Mouse (Mus musculus) olfactory bulb, adult 2 months (tissue): ENCODE results near the gene Nhlrc3. TPM values are rescaled to one million over a fixed set of nuclear protein-coding genes. Genes with fewer than 3 reads are reported as not detected.

ENCODE experiments used
- H3K27ac ChIP-seq: fragments of 200-500 bp; 2 replicates; pipeline ENCODE4 v1.5.1; 2012; ENCODE audit warnings: low read depth, low read length; ENCODE audit not compliant: insufficient read depth
- H3K4me1 ChIP-seq: fragments of 200-500 bp; 2 replicates; pipeline ENCODE4 v1.6.1; 2012; ENCODE audit warnings: low read length; ENCODE audit not compliant: control insufficient read depth, insufficient read depth
- H3K4me3 ChIP-seq: fragments of 200-500 bp; 2 replicates; pipeline ENCODE4 v1.5.1; 2012; ENCODE audit warnings: mild to moderate bottlenecking, low read depth, low read length, moderate library complexity; ENCODE audit not compliant: insufficient read depth
- CTCF ChIP-seq: fragments of 200-500 bp; IDR thresholded peaks from 2 replicates; pipeline ENCODE4 v1.5.1; 2012; ENCODE audit warnings: low read depth, mild to moderate bottlenecking, low read length, moderate library complexity; ENCODE audit not compliant: insufficient read depth
- POLR2A ChIP-seq: fragments of 200-500 bp; IDR thresholded peaks from 2 replicates; pipeline ENCODE4 v1.6.1; 2012; ENCODE audit warnings: mild to moderate bottlenecking, low read depth, low read length, moderate library complexity; ENCODE audit not compliant: insufficient read depth
- WGBS: fragments of 180-500 bp; shearing (Covaris S2); methylation state at CpG from one replicate; pipeline ENCODE4 v1.1.7; 2018; 5-methylcytosine and 5-hydroxymethylcytosine counted together
- polyA plus RNA-seq: library from polyadenylated mRNA; stranded (reverse); fragments of >200 nt; gene quantifications from 2 replicates; pipeline ENCODE4 v1.2.4, GENCODE M21; 2012; ENCODE audit warnings: low replicate concordance; ENCODE audit not compliant: missing spikeins, insufficient read depth, insufficient read length

The Nhlrc3 gene
- polyA plus RNA-seq, result not detected in 2 replicates

DNA sequence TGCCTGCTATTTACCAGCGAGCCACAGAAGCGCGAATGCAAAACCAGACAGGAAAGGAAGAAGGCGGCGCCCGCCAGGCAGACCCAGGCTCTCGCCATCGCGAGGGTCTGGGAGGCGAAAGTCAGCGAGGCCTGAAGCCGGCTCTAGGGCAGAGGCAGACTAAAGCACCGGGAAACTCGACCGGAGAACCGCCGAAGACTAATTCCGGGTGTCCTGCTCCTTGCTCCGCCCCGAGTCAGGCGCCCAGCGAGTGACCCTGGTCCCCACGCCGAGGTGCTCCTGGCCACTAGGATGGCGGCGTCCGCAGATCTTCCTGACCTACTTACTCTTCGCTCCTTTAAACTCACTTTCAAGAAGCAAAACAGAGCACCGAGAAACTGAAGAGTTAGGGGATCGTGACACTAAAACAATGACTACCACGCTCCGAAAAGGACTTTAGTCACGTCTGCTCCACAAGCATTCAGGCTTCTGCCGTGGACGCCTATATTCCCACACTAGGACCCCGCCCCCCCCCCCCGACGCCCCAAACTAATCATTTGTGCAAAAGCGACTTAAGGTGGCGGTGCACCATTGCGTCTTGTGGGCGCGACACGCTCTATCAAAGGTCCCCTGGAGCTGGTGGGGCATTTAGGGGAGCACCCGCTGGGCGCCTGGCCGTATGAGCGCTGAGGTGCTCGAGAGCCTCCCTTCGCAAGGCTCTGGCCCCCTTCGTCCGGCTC lies at the start of gene Nhlrc3, which contains the start of gene Proser1:
Gene Nhlrc3 (minus strand): TSS at position 287 of the 719 bp plus-strand sequence.
Gene Proser1 (plus strand): TSS at position 621 of the 719 bp plus-strand sequence.
- H3K27ac ChIP-seq, result peak within 1 kb of the TSS; percentile 100
- under 1% methylated on average over 52 of the region's 52 CpGs for WGBS
- TF ChIP-seq POLR2A (peak; percentile 60; the same call in 1 of the 2 replicates), CTCF (peak; percentile 31; the same call in 1 of the 2 replicates)
- H3K4me1 ChIP-seq, result peaks cover 16% of the 10 kb centered on the region
- H3K4me3 ChIP-seq, result peak within 1 kb of the TSS; percentile 87

DNA sequence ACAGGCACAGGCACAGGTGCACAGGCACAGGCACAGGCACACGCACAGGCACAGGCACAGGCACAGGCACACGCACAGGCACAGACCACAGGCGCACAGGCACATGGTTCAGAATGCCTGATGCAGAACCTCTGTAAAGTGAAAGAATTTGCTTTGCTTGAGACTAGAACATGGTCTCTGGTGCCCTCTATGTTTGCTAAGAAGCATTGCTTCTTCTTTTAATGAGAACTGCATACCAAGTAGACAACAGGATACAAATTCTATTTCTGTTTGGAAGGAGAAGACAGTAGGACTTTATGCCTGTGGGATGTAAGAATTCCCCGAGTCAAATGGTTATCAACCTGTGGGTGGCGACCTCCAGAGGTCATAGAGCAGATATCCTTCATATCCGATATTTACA lies 39.3 kb upstream of the Nhlrc3 start:
- no peak overlapping the region for H3K27ac ChIP-seq
- H3K4me3 ChIP-seq, result no peak overlapping the region
- no peaks in the 10 kb centered on the region for H3K4me1 ChIP-seq
- TF ChIP-seq POLR2A, result no peak
- no peak for TF ChIP-seq CTCF
- WGBS, result 43% methylated on average over 6 of the region's 6 CpGs

DNA sequence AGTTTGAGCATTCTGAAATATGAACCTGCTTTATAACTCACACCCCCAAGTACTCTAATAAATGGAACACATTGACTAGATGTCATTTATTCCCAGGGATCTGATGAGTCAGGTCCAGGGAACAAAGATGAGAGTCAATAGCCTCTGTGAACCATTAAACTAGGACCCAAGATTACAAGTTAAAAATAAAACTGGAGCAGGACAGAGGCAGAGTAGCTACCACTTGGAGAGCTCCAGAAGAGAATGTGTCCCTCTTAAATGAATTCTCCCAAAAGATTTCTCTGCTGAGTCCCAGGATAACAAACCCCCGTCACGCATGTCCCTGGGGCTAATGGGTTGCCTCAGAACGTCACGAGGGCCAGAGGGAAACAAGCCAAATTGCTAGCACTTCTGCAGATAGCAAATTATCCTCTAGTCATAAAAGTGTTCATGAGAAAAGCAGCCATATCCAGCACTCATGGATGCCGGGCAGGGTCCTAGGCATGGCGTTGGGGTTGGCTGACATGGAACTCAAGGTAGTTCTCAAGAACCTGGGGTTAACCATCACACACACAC lies 35.3 kb upstream of the Nhlrc3 start:
- no peak overlapping the region for H3K27ac ChIP-seq
- WGBS, result 83% methylated on average over 6 of the region's 6 CpGs
- no peak overlapping the region for H3K4me3 ChIP-seq
- TF ChIP-seq POLR2A (no peak), CTCF (no peak)
- no peaks in the 10 kb centered on the region for H3K4me1 ChIP-seq

DNA sequence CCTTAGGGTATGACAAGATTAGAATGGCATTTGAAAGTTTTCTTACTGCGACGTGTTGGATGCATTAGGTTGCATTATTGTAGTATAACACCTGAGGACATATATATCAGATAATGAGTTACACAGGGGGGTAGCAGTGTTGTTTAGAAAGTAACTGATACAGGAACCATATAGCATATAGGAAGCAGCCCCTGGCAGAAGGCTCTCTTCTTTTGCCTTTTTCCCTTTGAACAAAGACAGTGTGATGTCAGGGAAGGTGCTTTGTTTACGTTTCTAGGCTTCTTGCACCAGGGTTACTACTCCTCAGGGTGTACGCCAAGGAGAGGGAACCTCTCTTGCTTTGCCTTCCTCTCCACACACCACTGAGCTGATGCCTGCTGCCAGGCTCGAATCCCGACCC lies 25.2 kb upstream of the Nhlrc3 start, which contains the start of gene Stoml3:
Gene Stoml3 (plus strand): TSS at position 301 of the 400 bp plus-strand sequence.
- WGBS, result 81% methylated on average over 6 of the region's 6 CpGs
- Histone ChIP-seq H3K4me3 (no peak within 1 kb of the TSS), H3K27ac (no peak within 1 kb of the TSS), H3K4me1 (peaks cover 6% of the 10 kb centered on the region; the same call in 1 of the 2 replicates)
- TF ChIP-seq POLR2A (no peak), CTCF (no peak)

DNA sequence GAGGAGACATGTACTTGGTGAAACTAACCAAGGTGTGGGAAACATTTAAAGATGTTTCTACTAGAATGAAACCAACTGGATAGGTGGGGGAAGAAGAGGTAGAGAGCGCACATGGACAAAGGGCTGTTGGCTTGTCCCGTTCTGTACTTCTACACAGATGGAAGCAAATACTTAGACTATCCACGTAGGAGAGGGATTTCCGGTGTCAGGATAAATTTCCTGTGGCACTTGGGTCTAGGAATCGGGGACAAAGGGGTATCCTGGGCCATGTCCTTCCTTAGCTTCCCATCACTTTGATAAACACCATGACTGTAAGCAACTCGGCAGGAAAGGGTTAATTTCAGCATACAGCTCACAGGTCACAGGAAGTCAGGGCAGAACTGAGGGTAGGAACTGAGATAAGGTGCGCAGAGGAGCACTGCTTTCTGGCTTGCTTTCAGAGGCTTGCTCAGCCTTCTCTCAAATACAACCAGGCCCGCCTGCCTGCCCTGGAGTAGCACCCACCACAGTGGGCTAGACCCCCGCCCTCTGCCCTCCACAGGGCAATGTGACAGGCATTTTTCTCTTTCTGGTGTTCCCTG lies 24.0 kb upstream of the Nhlrc3 start:
- Histone ChIP-seq H3K27ac (no peak overlapping the region), H3K4me1 (peaks cover 6% of the 10 kb centered on the region; the same call in 1 of the 2 replicates), H3K4me3 (no peak overlapping the region)
- WGBS, result 90% methylated on average over 9 of the region's 9 CpGs
- no peak for TF ChIP-seq POLR2A
- no peak for TF ChIP-seq CTCF

DNA sequence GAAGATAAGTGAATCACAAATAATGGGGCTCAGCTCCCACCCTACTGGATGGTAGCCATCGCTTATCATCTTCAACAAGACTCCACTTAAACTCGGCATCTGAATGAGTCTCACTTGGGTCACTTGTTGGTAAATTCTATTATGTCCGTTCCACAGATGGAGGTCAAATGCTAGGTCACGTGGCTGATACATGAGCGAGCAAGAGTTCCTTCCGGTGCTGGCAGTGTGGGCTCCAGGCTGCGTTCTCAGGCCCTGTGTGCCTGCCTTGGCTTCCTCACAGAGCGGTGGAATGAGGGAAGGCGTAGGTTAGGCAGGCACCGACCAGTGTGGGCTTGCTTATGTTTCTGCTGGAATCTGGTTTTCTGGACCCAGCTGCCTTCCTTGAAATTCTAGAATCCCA lies 23.4 kb upstream of the Nhlrc3 start:
- WGBS, result 88% methylated on average over 10 of the region's 10 CpGs
- H3K27ac ChIP-seq, result no peak overlapping the region
- peaks cover 6% of the 10 kb centered on the region; the same call in 1 of the 2 replicates for H3K4me1 ChIP-seq
- TF ChIP-seq CTCF (no peak), POLR2A (no peak)
- H3K4me3 ChIP-seq, result no peak overlapping the region

DNA sequence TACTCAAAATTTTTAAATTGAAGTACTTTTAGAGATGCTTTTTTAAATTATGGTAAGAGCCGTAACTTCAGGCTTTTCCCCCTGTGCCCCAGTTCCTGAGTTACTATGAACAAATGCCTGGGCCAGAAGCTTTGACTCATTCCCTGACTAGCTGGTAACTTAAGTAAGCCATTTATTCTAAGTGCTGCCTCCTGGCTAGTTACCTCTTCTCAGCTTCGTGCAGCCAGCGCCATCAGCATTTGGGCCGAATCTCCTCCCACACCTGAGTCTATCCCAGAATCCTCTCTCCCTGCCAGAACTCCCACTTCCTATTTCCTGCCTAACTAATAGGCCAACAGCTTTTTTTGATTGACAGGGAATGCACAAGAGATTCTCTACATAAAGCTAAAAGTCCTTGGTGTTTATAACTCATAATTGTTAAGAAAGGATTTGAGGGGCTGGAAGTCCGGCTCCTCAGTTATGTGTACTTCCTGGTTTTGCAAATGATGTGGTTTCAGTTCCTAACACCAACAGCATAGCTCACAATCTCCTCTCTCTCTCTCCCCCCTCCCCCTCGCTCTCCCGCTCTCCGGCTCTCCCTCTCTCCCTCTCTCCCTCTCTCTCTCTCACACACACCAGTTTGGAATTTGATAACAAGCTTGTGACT lies 20.4 kb upstream of the Nhlrc3 start:
- no peak for TF ChIP-seq CTCF
- TF ChIP-seq POLR2A, result no peak
- no peak overlapping the region for H3K4me3 ChIP-seq
- no peaks in the 10 kb centered on the region for H3K4me1 ChIP-seq
- 87% methylated on average over 8 of the region's 8 CpGs for WGBS
- H3K27ac ChIP-seq, result no peak overlapping the region

DNA sequence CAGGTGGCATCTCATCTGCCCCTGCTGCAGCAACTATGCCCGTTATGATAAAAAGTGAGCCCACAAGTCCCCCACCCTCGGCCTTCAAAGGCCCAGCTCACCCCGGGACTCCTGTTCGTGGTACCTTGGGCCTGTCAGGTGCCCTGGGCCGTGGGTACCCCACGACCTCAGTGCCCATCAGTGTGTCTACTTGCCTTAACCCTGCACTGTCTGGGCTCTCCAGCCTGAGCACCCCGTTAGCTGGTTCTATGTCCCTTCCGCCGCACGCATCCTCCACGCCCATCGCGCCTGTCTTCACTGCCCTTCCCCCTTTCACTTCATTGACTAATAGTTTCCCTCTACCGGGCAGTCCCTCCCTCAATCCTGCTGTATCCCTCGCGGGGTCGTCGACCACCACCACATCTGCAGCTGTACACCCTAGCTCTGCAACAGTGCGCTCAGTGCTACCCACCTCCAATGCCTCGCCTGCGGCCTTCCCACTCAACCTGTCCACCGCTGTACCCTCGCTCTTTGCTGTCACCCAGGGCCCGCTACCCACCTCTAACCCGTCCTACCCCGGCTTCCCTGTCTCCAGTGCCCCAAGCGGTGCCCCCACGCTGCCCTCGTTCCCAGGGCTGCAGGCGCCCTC lies 15.4 kb upstream of the Nhlrc3 start:
- Histone ChIP-seq H3K27ac (no peak overlapping the region), H3K4me1 (no peaks in the 10 kb centered on the region), H3K4me3 (no peak overlapping the region)
- WGBS, result 94% methylated on average over 30 of the region's 30 CpGs
- TF ChIP-seq CTCF (no peak), POLR2A (no peak)
